Mouse (Mus musculus) forebrain, embryonic 16.5 days (tissue): ENCODE data around the gene Pbp2. TPM values are rescaled to one million over a fixed set of nuclear protein-coding genes. Genes with fewer than 3 reads are reported as not detected.

Source experiments
- ATAC-seq: fragments of 200-750 bp; cut with Nextera tagmentation; 2 replicates; pipeline ENCODE4 v1.8.0; 2017; ENCODE audit warnings: mild to moderate bottlenecking, moderate library complexity
- H3K27ac ChIP-seq: fragments of 300-500 bp; sonication (generic); 2 replicates; pipeline ENCODE4 v1.5.1; 2014; ENCODE audit warnings: low read length, control low read depth
- H3K27me3 ChIP-seq: fragments of 300-500 bp; sonication (generic); replicated peaks from 2 replicates; pipeline ENCODE4 v1.6.1; 2014; ENCODE audit warnings: low read length; ENCODE audit not compliant: control insufficient read depth, insufficient read depth
- H3K36me3 ChIP-seq: fragments of 300-500 bp; sonication (generic); 2 replicates; pipeline ENCODE4 v1.6.1; 2014; ENCODE audit not compliant: control insufficient read depth, insufficient read depth
- H3K4me1 ChIP-seq: fragments of 300-500 bp; sonication (generic); replicated peaks from 2 replicates; pipeline ENCODE4 v1.6.1; 2014; ENCODE audit warnings: low read length; ENCODE audit not compliant: control insufficient read depth, insufficient read depth
- H3K4me2 ChIP-seq: fragments of 300-500 bp; sonication (generic); 2 replicates; pipeline ENCODE4 v1.6.1; 2014; ENCODE audit warnings: mild to moderate bottlenecking, low read length, control low read depth
- H3K4me3 ChIP-seq: fragments of 300-500 bp; sonication (generic); replicated peaks from 2 replicates; pipeline ENCODE4 v1.5.1; 2014; ENCODE audit warnings: mild to moderate bottlenecking, low read length, control low read depth
- H3K9ac ChIP-seq: fragments of 300-500 bp; sonication (generic); replicated peaks from 2 replicates; pipeline ENCODE4 v1.6.1; 2014; ENCODE audit warnings: low read depth, low read length, control low read depth
- H3K9me3 ChIP-seq: fragments of 300-500 bp; sonication (generic); 2 replicates; pipeline ENCODE4 v1.6.1; 2016; ENCODE audit warnings: low read length; ENCODE audit not compliant: control insufficient read depth
- WGBS: fragments of 180-500 bp; shearing (Covaris S2); extraction: QIAGEN DNeasy Blood & Tissue Kit; methylation state at CpG from one replicate; pipeline ENCODE4 v1.1.7; 2014; 5-methylcytosine and 5-hydroxymethylcytosine counted together
- polyA plus RNA-seq: library from polyadenylated mRNA; unstranded; fragments of >200 nt; fragmentation: Nextera tagmentation; extraction: Ambion mirVana; gene quantifications from 2 replicates; pipeline ENCODE4 v1.2.1, GENCODE M21; 2015

Gene Pbp2
- polyA plus RNA-seq, 1 experiment from 2014 or later, result not detected

GRCm38 (mm10) chr6:135267221-135267620 is 43.0 kb downstream of the Pbp2 start:
- H3K4me2 ChIP-seq, result no peak overlapping the region
- ATAC-seq, result no peak

GRCm38 (mm10) chr6:135266056-135266455 is 44.1 kb downstream of the Pbp2 start:
- WGBS, result 90% methylated on average over 1 of the region's 1 CpGs
- Histone ChIP-seq H3K4me3 (no peak overlapping the region), H3K27ac (no peak overlapping the region), H3K9ac (no peak overlapping the region), H3K9me3 (no peaks in the 10 kb centered on the region), H3K4me2 (no peak overlapping the region), H3K4me1 (no peaks in the 10 kb centered on the region), H3K36me3 (no peaks in the 10 kb centered on the region), H3K27me3 (no peaks in the 10 kb centered on the region)
- ATAC-seq, result no peak

More at GRCm38 (mm10) chr6:135267221-135267620, 43.0 kb downstream of the Pbp2 start:
- H3K9me3 ChIP-seq, result no peaks in the 10 kb centered on the region
- 75% methylated on average over 3 of the region's 3 CpGs for WGBS
- no peak overlapping the region for H3K9ac ChIP-seq
- no peaks in the 10 kb centered on the region for H3K4me1 ChIP-seq
- no peak overlapping the region for H3K4me3 ChIP-seq
- H3K27ac ChIP-seq, result no peak overlapping the region
- no peaks in the 10 kb centered on the region for H3K36me3 ChIP-seq
- H3K27me3 ChIP-seq, result no peaks in the 10 kb centered on the region

DNA sequence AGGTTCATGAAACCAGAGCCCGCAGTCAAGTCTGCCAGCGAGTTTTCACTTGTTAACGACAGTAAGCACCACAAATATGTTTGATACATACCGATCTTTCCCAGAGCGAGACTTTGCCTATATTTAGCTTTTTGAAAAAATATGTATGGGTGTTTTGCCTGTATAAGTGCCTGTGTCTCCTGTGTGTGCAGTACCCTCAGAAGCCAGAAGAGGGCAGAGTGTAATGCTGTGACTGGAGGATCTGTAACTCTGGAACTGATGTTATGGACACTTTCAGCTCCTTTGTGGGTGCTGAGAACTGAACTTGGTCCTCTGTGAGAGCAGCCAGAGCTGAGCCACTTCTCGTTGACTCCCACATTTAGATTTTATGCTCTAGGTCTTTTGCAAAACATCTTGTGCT is 46.1 kb downstream of the Pbp2 start:
- no peak overlapping the region for H3K4me2 ChIP-seq
- H3K27ac ChIP-seq, result no peak overlapping the region
- no peaks in the 10 kb centered on the region for H3K9me3 ChIP-seq
- no peak for ATAC-seq
- no peaks in the 10 kb centered on the region for H3K36me3 ChIP-seq
- no peaks in the 10 kb centered on the region for H3K4me1 ChIP-seq
- no peak overlapping the region for H3K9ac ChIP-seq
- H3K27me3 ChIP-seq, result no peaks in the 10 kb centered on the region
- H3K4me3 ChIP-seq, result no peak overlapping the region
- 94% methylated on average over 6 of the region's 6 CpGs for WGBS

DNA sequence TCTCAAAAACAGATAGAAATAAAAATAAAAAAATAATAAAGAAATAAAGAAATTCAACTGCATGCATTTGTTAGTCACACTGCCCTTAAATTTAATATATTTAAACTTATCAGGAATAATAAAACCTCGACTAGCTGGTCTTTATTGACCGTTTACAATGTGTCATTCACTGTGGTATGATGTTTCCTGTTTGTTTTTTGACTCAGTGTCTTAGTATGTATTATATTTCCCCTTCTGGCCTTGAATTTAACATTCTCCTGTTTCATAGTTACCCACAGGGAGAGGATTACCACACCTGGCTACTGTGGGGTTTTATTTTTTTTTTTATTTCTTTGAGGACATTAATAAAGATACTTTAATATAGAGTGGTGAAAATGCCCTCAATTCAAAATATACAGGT is 47.6 kb downstream of the Pbp2 start:
- Histone ChIP-seq H3K27ac (no peak overlapping the region), H3K4me2 (no peak overlapping the region), H3K36me3 (no peaks in the 10 kb centered on the region), H3K4me1 (no peaks in the 10 kb centered on the region), H3K27me3 (no peaks in the 10 kb centered on the region), H3K9ac (no peak overlapping the region), H3K9me3 (no peaks in the 10 kb centered on the region), H3K4me3 (no peak overlapping the region)
- ATAC-seq, result no peak
- 89% methylated on average over 2 of the region's 2 CpGs for WGBS

DNA sequence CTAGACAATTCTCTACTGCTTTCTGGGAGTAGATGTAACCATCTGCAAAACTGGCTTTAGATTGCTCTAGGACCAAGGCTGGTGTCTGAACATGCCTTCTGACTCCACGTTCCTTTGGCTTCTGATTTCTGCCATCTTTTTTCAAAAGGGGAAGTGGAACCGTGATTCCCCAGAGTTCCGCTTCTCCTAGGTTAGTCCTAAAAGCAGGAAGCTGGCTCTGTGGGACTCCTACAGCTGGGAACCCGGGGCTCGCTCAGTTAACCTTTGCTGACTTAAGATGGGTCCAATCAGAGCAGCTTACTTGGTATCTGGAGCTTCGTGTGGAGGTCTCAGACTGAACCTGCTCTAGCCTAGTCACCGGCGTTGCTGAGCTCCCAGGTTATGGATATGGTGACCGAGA is 49.1 kb downstream of the Pbp2 start:
- H3K27me3 ChIP-seq, result no peaks in the 10 kb centered on the region
- H3K36me3 ChIP-seq, result no peaks in the 10 kb centered on the region
- H3K9ac ChIP-seq, result no peak overlapping the region
- WGBS, result 88% methylated on average over 9 of the region's 9 CpGs
- no peak for ATAC-seq
- no peak overlapping the region for H3K27ac ChIP-seq
- no peak overlapping the region for H3K4me2 ChIP-seq
- H3K4me3 ChIP-seq, result no peak overlapping the region
- no peaks in the 10 kb centered on the region for H3K4me1 ChIP-seq
- H3K9me3 ChIP-seq, result no peaks in the 10 kb centered on the region

- H3K27ac ChIP-seq, result no peak overlapping the region
- no peaks in the 10 kb centered on the region for H3K36me3 ChIP-seq
- H3K9ac ChIP-seq, result no peak overlapping the region
- 92% methylated on average over 6 of the region's 6 CpGs for WGBS
- H3K9me3 ChIP-seq, result no peaks in the 10 kb centered on the region
- no peak overlapping the region for H3K4me2 ChIP-seq
- H3K4me3 ChIP-seq, result no peak overlapping the region
- H3K27me3 ChIP-seq, result no peaks in the 10 kb centered on the region
- no peaks in the 10 kb centered on the region for H3K4me1 ChIP-seq
- no peak for ATAC-seq
Observed at GRCm38 (mm10) chr6:135260435-135260834, 49.8 kb downstream of the Pbp2 start.

Other genes with a start within 250 kb of the Pbp2 start
- 0.37 and 0.81 TPM in 2 replicates for gene Gprc5a, start 244.8 kb downstream of the Pbp2 start, polyA plus RNA-seq
- not detected in 2 replicates for gene Gprc5d, start 192.1 kb downstream of the Pbp2 start, polyA plus RNA-seq
- gene Fam234b, start 112.4 kb downstream of the Pbp2 start, polyA plus RNA-seq, result 93.7 and 103 TPM in 2 replicates
- gene Hebp1, start 112.4 kb downstream of the Pbp2 start, polyA plus RNA-seq, result 2.7 and 4.8 TPM in 2 replicates
- gene Gsg1, start 56.1 kb downstream of the Pbp2 start, polyA plus RNA-seq, result 0.32 TPM in 1 of 2 replicates, not detected in the other
- gene Emp1, start 52.1 kb upstream of the Pbp2 start, polyA plus RNA-seq, result 4.7 and 9.2 TPM in 2 replicates